Mouse (Mus musculus) cerebellum, adult 11 months (tissue): ENCODE measurements around the gene Ankrd65.

ENCODE experiments used
- DNase-seq: peaks from one replicate; pipeline ENCODE4 v3.0.0; 2022

Ankrd65 gene

GRCm38 (mm10) chr4:155812665-155813181, 22.5 kb downstream of the Ankrd65 start:
- no peak for DNase-seq

GRCm38 (mm10) chr4:155817533-155817932, 27.3 kb downstream of the Ankrd65 start:
- no peak for DNase-seq

GRCm38 (mm10) chr4:155821025-155821424, 30.8 kb downstream of the Ankrd65 start:
- no peak for DNase-seq

GRCm38 (mm10) chr4:155823443-155823842, 33.2 kb downstream of the Ankrd65 start:
- no peak for DNase-seq

GRCm38 (mm10) chr4:155829866-155830265, 39.6 kb downstream of the Ankrd65 start:
- DNase-seq: no peak

GRCm38 (mm10) chr4:155830596-155830995, 40.4 kb downstream of the Ankrd65 start:
- DNase-seq: no peak

- DNase-seq: peak; percentile 94
Observed at GRCm38 (mm10) chr4:155831205-155831766, 41.0 kb downstream of the Ankrd65 start, which contains the start of gene Aurkaip1. Gene Aurkaip1 (plus strand): TSS chr4:155831272.

- DNase-seq: no peak
Observed at GRCm38 (mm10) chr4:155831831-155832230, 41.6 kb downstream of the Ankrd65 start.

- DNase-seq: no peak
Observed at GRCm38 (mm10) chr4:155832321-155832720, 42.1 kb downstream of the Ankrd65 start.

GRCm38 (mm10) chr4:155833234-155833633, 43.0 kb downstream of the Ankrd65 start:
- no peak for DNase-seq

GRCm38 (mm10) chr4:155833836-155834235, 43.6 kb downstream of the Ankrd65 start:
- DNase-seq: no peak

GRCm38 (mm10) chr4:155837404-155838010, 47.3 kb downstream of the Ankrd65 start:
- no peak for DNase-seq

- no peak for DNase-seq
Observed at GRCm38 (mm10) chr4:155838187-155839153, 48.2 kb downstream of the Ankrd65 start.

- no peak for DNase-seq
Observed at GRCm38 (mm10) chr4:155839483-155839910, 49.3 kb downstream of the Ankrd65 start, which contains the start of gene Mxra8. Gene Mxra8 (plus strand): TSS chr4:155839680.

GRCm38 (mm10) chr4:155840076-155841002, 50.1 kb downstream of the Ankrd65 start:
- peak; percentile 5 for DNase-seq

GRCm38 (mm10) chr4:155841003-155841454, 50.8 kb downstream of the Ankrd65 start:
- DNase-seq: peak; percentile 34

- DNase-seq: peak; percentile 46
Observed at GRCm38 (mm10) chr4:155841651-155842270, 51.5 kb downstream of the Ankrd65 start.

- DNase-seq: no peak
Observed at GRCm38 (mm10) chr4:155843231-155843630, 53.0 kb downstream of the Ankrd65 start.

GRCm38 (mm10) chr4:155846871-155847578, 56.8 kb downstream of the Ankrd65 start, which contains the start of gene Dvl1:
Gene Dvl1 (plus strand): TSS chr4:155847402.
- peak; percentile 93 for DNase-seq

GRCm38 (mm10) chr4:155847591-155848352, 57.5 kb downstream of the Ankrd65 start:
- DNase-seq: no peak
